Mouse (Mus musculus) heart, adult 2 months (tissue): ENCODE results near the gene Micu1.

Experiments
- CTCF ChIP-seq: fragments of 200-600 bp; IDR thresholded peaks from 2 replicates; pipeline ENCODE4 v1.8.1; 2022; ENCODE audit warnings: antibody characterized with exemption, mild to moderate bottlenecking, moderate library complexity
- EP300 ChIP-seq: fragments of 200-500 bp; IDR thresholded peaks from 2 replicates; pipeline ENCODE4 v1.6.1; 2011; ENCODE audit warnings: low read depth, low read length, control low read depth; ENCODE audit not compliant: insufficient read depth
- POLR2A ChIP-seq: fragments of 200-500 bp; IDR thresholded peaks from 2 replicates; pipeline ENCODE4 v1.6.1; 2011; ENCODE audit warnings: mild to moderate bottlenecking, low read depth, low read length, control low read depth; ENCODE audit not compliant: insufficient read depth

DNA sequence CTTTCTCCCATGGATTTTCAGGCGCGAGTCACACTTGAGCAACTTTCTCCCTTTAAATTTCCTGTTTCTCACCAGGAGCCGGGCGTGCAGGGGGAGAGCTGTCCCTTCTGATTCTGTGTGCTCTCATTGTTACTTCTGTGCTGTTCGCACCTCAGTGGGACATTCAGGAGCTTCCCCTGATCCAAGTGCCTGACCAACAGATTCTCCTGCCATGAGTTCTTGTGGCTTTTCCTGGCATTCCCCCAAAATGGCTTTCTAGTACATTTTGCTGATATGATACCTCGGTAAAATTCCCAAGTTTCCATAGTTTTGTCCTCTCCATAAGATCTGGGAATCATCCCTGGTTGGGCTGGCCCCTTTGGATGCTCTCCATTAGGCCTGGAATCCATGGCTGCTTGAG is 25.0 kb downstream of the Micu1 start:
- TF ChIP-seq EP300 (no peak), CTCF (no peak), POLR2A (no peak)
